Mouse (Mus musculus) ES-E14 (cell line): Measurements from ENCODE around the gene Sec61a1. TPM values are rescaled to one million over a fixed set of nuclear protein-coding genes. Genes with fewer than 3 reads are reported as not detected.
A peak's percentile ranks its signal among the peaks of the same experiment; 100 is the strongest.

ENCODE experiments used
- DNase-seq: peaks from one replicate; pipeline ENCODE4 v3.0.0-alpha.2; 2013; ENCODE audit warnings: low read depth, low spot score
- H3K27ac ChIP-seq: 2 replicates; pipeline ENCODE4 v1.5.1; 2012; ENCODE audit warnings: low read depth, mild to moderate bottlenecking, low read length, moderate library complexity, mixed read lengths; ENCODE audit not compliant: poor library complexity, insufficient read depth, severe bottlenecking
- H3K36me3 ChIP-seq: 2 replicates; pipeline ENCODE4 v1.6.1; 2012; ENCODE audit warnings: mild to moderate bottlenecking, low read length, moderate library complexity, mixed read lengths; ENCODE audit not compliant: control insufficient read depth, poor library complexity, insufficient read depth, severe bottlenecking
- H3K4me1 ChIP-seq, 2 experiments: fragments of 150-350 bp in 1 of 2; sonication (generic) in 1 of 2; 2 replicates each; pipeline ENCODE4 v1.6.1; 2012; ENCODE audit warnings: low read length in 2 of 2, mild to moderate bottlenecking in 1 of 2, mixed read lengths in 1 of 2; ENCODE audit not compliant: control insufficient read depth in 2 of 2, insufficient read depth in 2 of 2, poor library complexity in 1 of 2
- H3K4me3 ChIP-seq, 2 experiments: fragments of 150-350 bp in 1 of 2; sonication (generic) in 1 of 2; 2 replicates each; pipeline ENCODE4 v1.5.1; 2012; ENCODE audit warnings: low read length in 2 of 2, low read depth in 1 of 2, mild to moderate bottlenecking in 1 of 2, mixed read lengths in 1 of 2; ENCODE audit not compliant: insufficient read depth in 1 of 2, poor library complexity in 1 of 2, severe bottlenecking in 1 of 2
- H3K9ac ChIP-seq: 2 replicates; pipeline ENCODE4 v1.6.1; 2012; ENCODE audit warnings: low read depth, mild to moderate bottlenecking, low read length, mixed read lengths; ENCODE audit not compliant: poor library complexity, insufficient read depth, severe bottlenecking
- H3K9me3 ChIP-seq: fragments of 150-350 bp; sonication (generic); 2 replicates; pipeline ENCODE4 v1.6.1; 2012; ENCODE audit warnings: low read depth, mild to moderate bottlenecking, low read length; ENCODE audit not compliant: control insufficient read depth, insufficient read depth
- CHD2 ChIP-seq: IDR thresholded peaks from 2 replicates; pipeline ENCODE4 v1.6.1; 2014; ENCODE audit warnings: mild to moderate bottlenecking, low read depth, low read length, inconsistent platforms
- HCFC1 ChIP-seq: IDR thresholded peaks from 2 replicates; pipeline ENCODE4 v1.6.1; 2012; ENCODE audit warnings: low read length, inconsistent platforms, borderline replicate concordance; ENCODE audit not compliant: insufficient read depth
- MAFK ChIP-seq: IDR thresholded peaks from 2 replicates; pipeline ENCODE4 v1.6.1; 2014; ENCODE audit warnings: mild to moderate bottlenecking, low read depth, low read length, inconsistent platforms; ENCODE audit not compliant: insufficient read depth
- ZC3H11A ChIP-seq: IDR thresholded peaks from 2 replicates; pipeline ENCODE4 v1.6.1; 2012; ENCODE audit warnings: low read depth, mild to moderate bottlenecking, inconsistent platforms, low read length, borderline replicate concordance
- ZNF384 ChIP-seq: IDR thresholded peaks from 2 replicates; pipeline ENCODE4 v1.6.1; 2012; ENCODE audit warnings: low read depth, low read length, inconsistent platforms
- in situ Hi-C, 2 experiments: fragments of 600-800 bp; cut with MboI; formaldehyde crosslinking; loops; one replicate each; pipeline ENCODE4 v1.15.1; 2025; ENCODE audit warnings: low sequenced_read_pairs in 2 of 2, inconsistent platforms in 1 of 2; ENCODE audit not compliant: unreplicated experiment in 2 of 2
- total RNA-seq: library from RNA; depleted of rRNA; stranded (reverse); fragments of 300-350 nt; gene quantifications from 2 replicates; pipeline ENCODE4 v1.2.3, GENCODE M21; 2012

Gene Sec61a1
- total RNA-seq, 1 experiment: 414 TPM

- Histone ChIP-seq H3K27ac (peak overlapping the region; percentile 74; the same call in 1 of the 2 replicates), H3K4me3 (no peak overlapping the region), H3K9ac (no peak overlapping the region), H3K9me3 (no peaks in the 10 kb centered on the region), H3K4me1 (peaks cover 9 to 17% of the 10 kb centered on the region in 2 experiments), H3K36me3 (peaks cover 65% of the 10 kb centered on the region)
- DNase-seq: no peak
- no peak for TF ChIP-seq HCFC1
- TF ChIP-seq MAFK: no peak
- TF ChIP-seq CHD2: no peak
- TF ChIP-seq ZC3H11A: no peak
- no peak for TF ChIP-seq ZNF384
- in situ Hi-C loops: no loop called here
Measured at GRCm38 (mm10) chr6:88483913-88484312, 34.8 kb downstream of the Sec61a1 start.

GRCm38 (mm10) chr6:88483111-88483510, 35.6 kb downstream of the Sec61a1 start:
- DNase-seq: peak; percentile 78
- no peak for TF ChIP-seq CHD2
- TF ChIP-seq ZC3H11A: no peak
- TF ChIP-seq HCFC1: no peak
- no peak for TF ChIP-seq ZNF384
- TF ChIP-seq MAFK: no peak
- peaks cover 65% of the 10 kb centered on the region for H3K36me3 ChIP-seq
- H3K9me3 ChIP-seq: no peaks in the 10 kb centered on the region
- in situ Hi-C loops: no loop called here
- H3K4me3 ChIP-seq: no peak overlapping the region
- H3K9ac ChIP-seq: no peak overlapping the region
- peak overlapping the region; percentile 74 for H3K27ac ChIP-seq
- peaks cover 9 to 17% of the 10 kb centered on the region in 2 experiments for H3K4me1 ChIP-seq

GRCm38 (mm10) chr6:88480421-88480820, 38.3 kb downstream of the Sec61a1 start:
- H3K9ac ChIP-seq: no peak overlapping the region

GRCm38 (mm10) chr6:88469878-88470277, 48.8 kb downstream of the Sec61a1 start:
- Histone ChIP-seq H3K9me3 (no peaks in the 10 kb centered on the region), H3K9ac (no peak overlapping the region), H3K36me3 (peaks cover 48% of the 10 kb centered on the region), H3K4me3 (no peak overlapping the region), H3K4me1 (peaks cover 0 to 17% of the 10 kb centered on the region in 2 experiments; a peak in 2 of 4 replicates), H3K27ac (peak overlapping the region; percentile 57; the same call in 1 of the 2 replicates)
- peak; percentile 8 for DNase-seq
- in situ Hi-C loops: no loop called here
- no peak for TF ChIP-seq ZNF384
- TF ChIP-seq MAFK: peak; percentile 83

More at GRCm38 (mm10) chr6:88480421-88480820, 38.3 kb downstream of the Sec61a1 start:
- DNase-seq: no peak
- TF ChIP-seq HCFC1 (no peak), CHD2 (no peak), MAFK (no peak), ZC3H11A (no peak), ZNF384 (no peak)
- Histone ChIP-seq H3K36me3 (peaks cover 62% of the 10 kb centered on the region), H3K9me3 (no peaks in the 10 kb centered on the region), H3K4me3 (no peak overlapping the region), H3K27ac (no peak overlapping the region), H3K4me1 (peaks cover 9 to 17% of the 10 kb centered on the region in 2 experiments)
- in situ Hi-C loops: no loop called here
